Mouse (Mus musculus) liver, postnatal 0 days (tissue): ENCODE data around the gene Adamts9. TPM values are rescaled to one million over a fixed set of nuclear protein-coding genes. Genes with fewer than 3 reads are reported as not detected.
A peak's percentile ranks its signal among the peaks of the same experiment; 100 is the strongest.

Source experiments
- ATAC-seq: fragments of 200-750 bp; cut with Nextera tagmentation; 2 replicates; pipeline ENCODE4 v1.8.0; 2017; ENCODE audit warnings: mild to moderate bottlenecking, moderate library complexity
- DNase-seq: peaks from one replicate; pipeline ENCODE4 v3.0.0-alpha.2; 2016
- H3K27ac ChIP-seq: fragments of 300-500 bp; sonication (generic); 2 replicates; pipeline ENCODE4 v1.5.1; 2014; ENCODE audit warnings: antibody characterized with exemption, moderate library complexity, mild to moderate bottlenecking, low read depth
- H3K27me3 ChIP-seq: fragments of 300-500 bp; sonication (generic); 2 replicates; pipeline ENCODE4 v1.6.1; 2014; ENCODE audit warnings: low read length, control low read depth, mixed read lengths; ENCODE audit not compliant: insufficient read depth
- H3K36me3 ChIP-seq: fragments of 300-500 bp; sonication (generic); replicated peaks from 2 replicates; pipeline ENCODE4 v1.6.1; 2014; ENCODE audit warnings: mild to moderate bottlenecking, control low read depth, low read length, moderate library complexity, mixed read lengths; ENCODE audit not compliant: insufficient read depth
- H3K4me1 ChIP-seq: fragments of 300-500 bp; sonication (generic); 2 replicates; pipeline ENCODE4 v1.6.1; 2014; ENCODE audit warnings: antibody characterized with exemption, mild to moderate bottlenecking, control low read depth; ENCODE audit not compliant: insufficient read depth
- H3K4me2 ChIP-seq: fragments of 300-500 bp; sonication (generic); 2 replicates; pipeline ENCODE4 v1.6.1; 2014; ENCODE audit warnings: low read depth, mild to moderate bottlenecking, low read length, moderate library complexity, mixed read lengths
- H3K4me3 ChIP-seq: fragments of 300-500 bp; sonication (generic); 2 replicates; pipeline ENCODE4 v1.5.1; 2014; ENCODE audit warnings: low read depth, low read length
- H3K9ac ChIP-seq: fragments of 300-500 bp; sonication (generic); replicated peaks from 2 replicates; pipeline ENCODE4 v1.6.1; 2014; ENCODE audit warnings: mild to moderate bottlenecking, moderate library complexity
- H3K9me3 ChIP-seq: fragments of 300-500 bp; sonication (generic); 2 replicates; pipeline ENCODE4 v1.6.1; 2016; ENCODE audit warnings: mild to moderate bottlenecking, control low read depth, low read length, mixed read lengths
- CTCF ChIP-seq: sonication (generic); IDR thresholded peaks from 2 replicates; pipeline ENCODE4 v1.5.1; 2016; ENCODE audit warnings: antibody characterized with exemption, low read depth
- EP300 ChIP-seq: IDR thresholded peaks from 2 replicates; pipeline ENCODE4 v1.6.1; 2016; ENCODE audit warnings: antibody characterized with exemption, low read depth, mild to moderate bottlenecking
- WGBS: fragments of 180-500 bp; shearing (Covaris S2); extraction: QIAGEN DNeasy Blood & Tissue Kit; methylation state at CpG from one replicate; pipeline ENCODE4 v1.1.7; 2014; ENCODE audit not compliant: insufficient replicate concordance; 5-methylcytosine and 5-hydroxymethylcytosine counted together
- polyA plus RNA-seq: library from polyadenylated mRNA; unstranded; fragments of >200 nt; fragmentation: Nextera tagmentation; extraction: Ambion mirVana; gene quantifications from 2 replicates; pipeline ENCODE4 v1.2.1, GENCODE M21; 2015

Adamts9 gene
- polyA plus RNA-seq, 1 experiment from 2014 or later = 0.96 TPM

DNA sequence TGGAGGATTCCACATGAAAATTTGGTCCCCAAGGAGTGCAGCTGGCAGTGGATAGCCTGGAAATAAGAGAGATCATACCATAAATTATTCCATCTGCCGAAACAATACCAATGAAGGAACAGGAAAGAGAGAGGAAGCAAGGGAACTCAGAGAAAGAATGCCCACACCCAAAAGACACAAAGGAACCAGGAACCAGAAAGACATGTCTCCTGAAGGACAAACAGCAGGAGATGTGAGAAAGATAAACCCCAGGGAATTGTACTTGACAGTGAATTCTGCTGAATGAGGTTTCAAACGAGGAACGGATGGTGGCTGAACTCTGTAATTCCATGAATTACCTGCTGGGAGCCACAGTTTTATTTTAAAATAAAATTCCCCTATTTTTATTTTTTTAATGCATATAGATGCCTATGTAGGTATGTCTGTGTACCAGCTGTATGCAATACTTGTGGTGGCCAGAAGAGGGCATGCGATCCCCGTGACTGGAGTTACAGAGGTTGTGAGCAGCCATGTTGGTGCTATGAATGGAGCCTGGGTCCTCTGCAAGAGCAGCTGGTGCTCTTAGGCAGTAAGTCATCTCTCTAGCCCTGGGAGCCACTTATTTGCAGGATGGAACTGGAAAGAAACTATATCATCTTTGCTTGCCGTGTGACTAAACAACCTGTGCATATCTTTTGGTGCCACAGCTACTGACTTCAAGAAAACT, 4.2 kb upstream of the Adamts9 start:
- Histone ChIP-seq H3K27ac (no peak overlapping the region), H3K27me3 (peaks cover 24% of the 10 kb centered on the region), H3K4me3 (no peak overlapping the region), H3K4me2 (no peak overlapping the region), H3K4me1 (no peaks in the 10 kb centered on the region), H3K36me3 (no peaks in the 10 kb centered on the region), H3K9me3 (peaks cover 7% of the 10 kb centered on the region; the same call in 1 of the 2 replicates), H3K9ac (no peak overlapping the region)
- ATAC-seq (no peak), DNase-seq (no peak)
- WGBS = 78% methylated on average over 6 of the region's 6 CpGs
- TF ChIP-seq CTCF (peak; percentile 31; the same call in 1 of the 2 replicates), EP300 (no peak)

DNA sequence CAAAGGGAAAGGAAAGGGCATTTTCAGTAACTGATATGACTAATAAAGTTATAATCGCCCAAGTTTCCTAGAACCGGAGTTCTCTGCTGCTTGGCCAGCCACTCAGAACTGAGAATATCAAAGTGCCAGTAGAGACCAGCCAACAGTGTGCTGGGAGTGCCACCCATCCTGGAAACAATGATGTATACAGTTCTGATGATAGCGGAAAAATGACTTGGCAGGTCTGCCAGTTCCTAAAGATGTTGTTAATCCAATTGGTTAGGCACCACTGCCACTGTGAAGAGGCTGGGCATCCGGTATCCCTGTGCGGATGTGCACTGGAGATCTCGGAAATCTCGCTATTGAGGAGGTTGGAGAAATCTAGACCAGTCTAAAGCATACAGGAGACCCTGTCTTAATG, 1.4 kb upstream of the Adamts9 start:
- peaks cover 6% of the 10 kb centered on the region; the same call in 1 of the 2 replicates for H3K9me3 ChIP-seq
- no peak overlapping the region for H3K4me2 ChIP-seq
- H3K27ac ChIP-seq = no peak overlapping the region
- H3K27me3 ChIP-seq = peaks cover 52% of the 10 kb centered on the region
- WGBS = 54% methylated on average over 7 of the region's 7 CpGs
- no peak overlapping the region for H3K9ac ChIP-seq
- H3K4me3 ChIP-seq = no peak overlapping the region
- no peak for DNase-seq
- no peaks in the 10 kb centered on the region for H3K36me3 ChIP-seq
- TF ChIP-seq CTCF = no peak
- TF ChIP-seq EP300 = no peak
- no peak for ATAC-seq
- no peaks in the 10 kb centered on the region for H3K4me1 ChIP-seq

DNA sequence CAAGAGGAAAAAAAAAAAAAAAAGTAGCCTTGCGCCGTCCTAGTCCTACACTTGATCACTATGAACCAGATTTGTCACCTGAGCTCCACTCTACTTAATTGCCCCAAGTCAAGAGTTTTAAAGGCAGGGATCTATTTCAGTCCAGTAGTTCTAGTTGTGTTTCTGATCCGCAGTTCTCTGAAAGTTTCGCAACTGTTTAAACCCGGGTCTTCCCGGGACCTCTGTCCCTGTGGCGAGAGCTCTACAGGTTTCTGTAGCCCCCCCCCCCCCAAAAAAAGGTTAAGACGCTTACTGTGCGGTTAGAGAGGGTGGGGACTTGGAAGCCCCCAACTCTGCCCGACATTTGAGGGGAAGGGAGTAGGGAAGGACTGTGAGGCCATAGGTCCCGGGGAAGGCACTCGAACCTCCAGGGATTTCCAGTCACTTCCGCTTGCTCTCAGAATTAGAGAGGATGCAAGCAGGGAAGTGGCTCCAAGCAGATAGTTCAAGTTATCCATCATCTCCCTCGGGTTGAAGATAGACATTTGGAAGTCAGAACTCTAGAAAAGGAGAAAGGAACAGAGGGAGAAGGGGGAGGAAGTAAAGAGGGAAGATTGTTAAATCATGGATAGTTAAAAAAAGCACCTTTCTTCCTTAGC, 875 bp upstream of the Adamts9 start:
- Histone ChIP-seq H3K27ac (0 out of 2 replicates have a peak overlapping the region, but pooled peaks have one; percentile 56), H3K27me3 (peaks cover 54% of the 10 kb centered on the region), H3K4me3 (peak overlapping the region; percentile 49), H3K36me3 (no peaks in the 10 kb centered on the region), H3K9me3 (0 out of 2 replicates have a peak, but pooled peaks cover 3% of the 10 kb centered on the region), H3K4me1 (no peaks in the 10 kb centered on the region), H3K4me2 (peak overlapping the region; percentile 70), H3K9ac (no peak overlapping the region)
- no peak for DNase-seq
- ATAC-seq = no peak
- 5% methylated on average over 14 of the region's 14 CpGs for WGBS
- TF ChIP-seq EP300 = no peak
- no peak for TF ChIP-seq CTCF

DNA sequence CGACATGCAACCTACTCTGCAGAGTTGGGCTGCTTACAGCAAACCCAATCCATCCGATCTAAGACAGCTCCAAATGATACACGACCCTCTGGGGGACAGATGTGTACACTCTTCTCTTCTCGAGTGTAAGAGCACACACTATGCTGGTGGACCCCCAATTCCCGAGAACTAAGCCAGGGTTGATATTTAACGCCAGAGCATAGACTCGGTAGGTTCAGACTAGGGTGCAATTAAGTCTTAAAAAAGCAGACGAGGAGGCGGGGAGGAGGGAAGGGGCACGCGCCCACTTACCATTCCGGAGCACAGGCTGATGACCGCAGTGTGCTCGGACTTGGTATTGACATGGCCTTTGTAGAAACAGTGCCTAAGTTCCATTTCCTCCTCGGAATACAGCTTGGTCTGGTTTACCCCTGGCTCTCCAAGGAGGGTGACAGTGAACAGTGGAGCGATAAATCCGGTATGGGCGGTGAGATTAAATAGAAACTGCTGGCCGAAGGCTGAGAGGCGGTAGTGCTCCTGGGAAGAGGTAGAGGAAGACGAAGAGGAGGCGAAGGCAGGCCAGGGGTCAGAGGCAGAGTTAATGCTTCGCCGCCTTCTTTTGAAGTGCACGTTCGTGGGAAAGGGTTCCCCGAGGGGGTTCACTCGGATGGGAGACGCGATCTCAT, 1.4 kb downstream of the Adamts9 start:
- peak overlapping the region; percentile 60; the same call in 1 of the 2 replicates for H3K27ac ChIP-seq
- no peaks in the 10 kb centered on the region for H3K4me1 ChIP-seq
- no peaks in the 10 kb centered on the region for H3K36me3 ChIP-seq
- ATAC-seq = no peak
- no peak for TF ChIP-seq CTCF
- TF ChIP-seq EP300 = no peak
- H3K9me3 ChIP-seq = no peaks in the 10 kb centered on the region
- H3K27me3 ChIP-seq = peaks cover 54% of the 10 kb centered on the region
- H3K9ac ChIP-seq = peak overlapping the region; percentile 30; the same call in 1 of the 2 replicates
- under 1% methylated on average over 30 of the region's 30 CpGs for WGBS
- H3K4me3 ChIP-seq = peak overlapping the region; percentile 49
- peak overlapping the region; percentile 70 for H3K4me2 ChIP-seq
- DNase-seq = no peak

DNA sequence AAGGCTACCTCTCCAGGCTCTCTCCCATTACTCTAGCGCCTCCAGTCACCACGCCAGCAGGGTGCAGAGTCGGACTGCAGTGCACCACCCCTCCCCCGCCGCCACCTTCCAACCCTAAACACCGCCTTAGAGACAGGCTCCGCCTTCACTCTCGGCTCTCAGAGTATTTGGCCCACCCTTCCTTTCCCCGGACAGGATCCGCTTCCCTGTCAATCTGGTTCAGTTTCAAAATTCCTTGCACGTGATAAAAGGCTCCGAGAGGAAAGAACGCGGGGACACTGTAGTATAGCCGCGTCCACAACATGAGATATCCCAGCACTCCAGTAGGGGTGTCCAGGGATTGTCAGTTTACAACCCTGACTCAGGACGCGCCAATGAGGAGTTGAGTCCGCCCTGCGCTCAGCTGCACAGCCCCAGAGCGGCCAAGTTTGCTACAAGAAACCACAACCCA, 2.0 kb downstream of the Adamts9 start:
- H3K27ac ChIP-seq = peak overlapping the region; percentile 60; the same call in 1 of the 2 replicates
- peak overlapping the region; percentile 27; the same call in 1 of the 2 replicates for H3K9ac ChIP-seq

More for the DNA sequence above, 2.0 kb downstream of the Adamts9 start:
- peak overlapping the region; percentile 49 for H3K4me3 ChIP-seq
- no peaks in the 10 kb centered on the region for H3K9me3 ChIP-seq
- peak overlapping the region; percentile 70 for H3K4me2 ChIP-seq
- no peaks in the 10 kb centered on the region for H3K4me1 ChIP-seq
- TF ChIP-seq EP300 (no peak), CTCF (peak; percentile 52)
- H3K27me3 ChIP-seq = peaks cover 54% of the 10 kb centered on the region
- under 1% methylated on average over 21 of the region's 21 CpGs for WGBS
- DNase-seq = peak; percentile 64
- ATAC-seq = peak; percentile 81
- no peaks in the 10 kb centered on the region for H3K36me3 ChIP-seq
